11 mouse cellular contexts compared by ENCODE assay signal in genomic region chr12:109512151-109512907, GRCm38 (mm10). TPM values are rescaled to one million over a fixed set of nuclear protein-coding genes. Genes with fewer than 3 reads are reported as not detected.
DNase-seq lines count a peak whose midpoint lies in the region; ATAC-seq and TF ChIP-seq lines count a peak whose summit lies in the region.
"Had no signal": no experiment of that assay in that cellular context is flagged by ENCODE, and none has a peak within 500 bp of the region (broad histone marks: within the 10 kb centered on the region; RNA-seq: fewer than 3 reads in every experiment).

No protein-coding gene starts in this region.

- H3K4me3 ChIP-seq in hindbrain, embryonic 10.5 days = no peak overlapping the region
- no peak overlapping the region for H3K4me3 ChIP-seq in hindbrain, embryonic 14.5 days (replicated peaks; ENCODE audit: low read length)
- no peak overlapping the region for H3K4me3 ChIP-seq in liver, adult 2 months (ENCODE audit: insufficient read depth, low read depth, low read length)
- H3K4me3 ChIP-seq in hindbrain, embryonic 12.5 days = no peak overlapping the region

- peaks cover 78% of the 10 kb centered on the region for H3K4me1 ChIP-seq in hindbrain, embryonic 10.5 days (replicated peaks)
- peaks cover 21% of the 10 kb centered on the region for H3K4me1 ChIP-seq in hindbrain, embryonic 14.5 days (replicated peaks; ENCODE audit: control insufficient read depth, insufficient read depth, low read length)
- H3K4me1 ChIP-seq in liver, adult 2 months (ENCODE audit: control insufficient read depth, insufficient read depth, low read length) = peaks cover 5% of the 10 kb centered on the region
- peaks cover 28% of the 10 kb centered on the region for H3K4me1 ChIP-seq in hindbrain, embryonic 12.5 days

- no peak for TF ChIP-seq CTCF in brain, embryonic 14.5 days (IDR thresholded peaks at IDR 0.05; ENCODE audit: borderline replicate concordance, extremely low read depth, insufficient read depth, insufficient read length)
- no peak for TF ChIP-seq CTCF in liver, adult 2 months (IDR thresholded peaks at IDR 0.05; ENCODE audit: low read depth, low read length)

- no peak overlapping the region for H3K4me2 ChIP-seq in hindbrain, embryonic 14.5 days (replicated peaks)
- no peak overlapping the region for H3K4me2 ChIP-seq in hindbrain, embryonic 12.5 days (replicated peaks)

- peaks cover 54% of the 10 kb centered on the region for H3K27me3 ChIP-seq in hindbrain, embryonic 10.5 days (ENCODE audit: insufficient read depth, poor library complexity, severe bottlenecking)
- no peaks in the 10 kb centered on the region for H3K27me3 ChIP-seq in hindbrain, embryonic 14.5 days (ENCODE audit: control insufficient read depth, insufficient read depth, low read length)
- H3K27me3 ChIP-seq in liver, adult 2 months (ENCODE audit: control insufficient read depth, insufficient read depth, low read length) = no peaks in the 10 kb centered on the region
- H3K27me3 ChIP-seq in hindbrain, embryonic 12.5 days = peaks cover 4% of the 10 kb centered on the region; the same call in 1 of the 2 replicates

- WGBS in hindbrain, embryonic 10.5 days = 23% methylated on average over 13 of the region's 13 CpGs
- 30% methylated on average over 13 of the region's 13 CpGs for WGBS in hindbrain, embryonic 14.5 days
- 38% methylated on average over 13 of the region's 13 CpGs for WGBS in liver, adult 2 months
- WGBS in hindbrain, embryonic 12.5 days = 27% methylated on average over 13 of the region's 13 CpGs

- no peak overlapping the region for H3K9ac ChIP-seq in hindbrain, embryonic 14.5 days
- H3K9ac ChIP-seq in liver, adult 2 months (ENCODE audit: low read depth, low read length) = no peak overlapping the region
- H3K9ac ChIP-seq in hindbrain, embryonic 12.5 days = no peak overlapping the region

- no peaks in the 10 kb centered on the region for H3K9me3 ChIP-seq in hindbrain, embryonic 10.5 days
- H3K9me3 ChIP-seq in hindbrain, embryonic 14.5 days (ENCODE audit: control insufficient read depth, low read length) = no peaks in the 10 kb centered on the region
- no peaks in the 10 kb centered on the region for H3K9me3 ChIP-seq in hindbrain, embryonic 12.5 days (replicated peaks)

- DNase-seq in hindbrain, embryonic 10.5 days (ENCODE audit: low spot score) = peak; percentile 40
- no peak for DNase-seq in hindbrain, embryonic 14.5 days (ENCODE audit: low spot score)
- DNase-seq in brain, embryonic 14.5 days (ENCODE audit: low read depth) = peak; percentile 33
- DNase-seq in embryo, embryonic 9.5 days (ENCODE audit: extremely low spot score) = peak; percentile 83
- peak; percentile 79 for DNase-seq in liver, adult 2 months (ENCODE audit: extremely low read depth, low read depth, low spot score)
- DNase-seq in thymus, postnatal 14 days = no peak
- DNase-seq in cerebellum, adult 9-11 months = no peak
- DNase-seq: cerebellum, postnatal 10 days had no signal

- peak overlapping the region; percentile 60 for H3K27ac ChIP-seq in hindbrain, embryonic 10.5 days
- H3K27ac ChIP-seq in hindbrain, embryonic 14.5 days = no peak overlapping the region
- H3K27ac ChIP-seq in liver, adult 2 months (replicated peaks; ENCODE audit: insufficient read depth, low read depth, low read length) = no peak overlapping the region
- H3K27ac ChIP-seq in hindbrain, embryonic 12.5 days = no peak overlapping the region

- no peaks in the 10 kb centered on the region for H3K36me3 ChIP-seq in hindbrain, embryonic 10.5 days
- H3K36me3 ChIP-seq in hindbrain, embryonic 14.5 days (replicated peaks; ENCODE audit: control insufficient read depth, insufficient read depth) = no peaks in the 10 kb centered on the region
- H3K36me3 ChIP-seq in liver, adult 2 months (ENCODE audit: control insufficient read depth, insufficient read depth, low read length) = no peaks in the 10 kb centered on the region
- H3K36me3 ChIP-seq in hindbrain, embryonic 12.5 days = no peaks in the 10 kb centered on the region

- ATAC-seq in hindbrain, embryonic 14.5 days (ENCODE audit: low FRiP score) = no peak
- ATAC-seq in hindbrain, embryonic 12.5 days (ENCODE audit: low FRiP score) = no peak
- ATAC-seq: CD4-positive, CD25-positive, alpha-beta regulatory T cell, adult 4 months; Patski had no signal

- no peaks in the 10 kb centered on the region for H3K79me2 ChIP-seq in liver, adult 2 months (ENCODE audit: control insufficient read depth, insufficient read depth, low read length)

- TF ChIP-seq POLR2A in brain, embryonic 14.5 days (IDR thresholded peaks at IDR 0.05; ENCODE audit: borderline replicate concordance, extremely low read depth, insufficient read depth, insufficient read length, poor library complexity, severe bottlenecking) = no peak
- TF ChIP-seq POLR2A in liver, adult 2 months (IDR thresholded peaks at IDR 0.05; ENCODE audit: extremely low read depth, insufficient read depth, low read length) = no peak

RNA-seq across cellular contexts. Expression of gene Dlk1, which starts 59.7 kb away (rescaled TPM):
- polyA plus RNA-seq in hindbrain, embryonic 10.5 days (2016; fragmentation: Nextera tagmentation; extraction: Ambion mirVana) = 64.4 and 82.8 TPM in 2 replicates
- 62.6 and 73.4 TPM in 2 replicates for polyA plus RNA-seq in hindbrain, embryonic 14.5 days (2014; fragmentation: Nextera tagmentation; extraction: Ambion mirVana)
- polyA plus RNA-seq in brain, embryonic 14.5 days (2012; rRNA removed) = 303 and 331 TPM in 2 replicates
- not detected in 2 replicates for total RNA-seq in liver, adult 2 months (2014; rRNA removed)
- polyA plus RNA-seq in liver, adult 2 months (2012; rRNA removed) = 0.05 TPM in 1 of 2 replicates, not detected in the other
- 140 and 145 TPM in 2 replicates for polyA plus RNA-seq in hindbrain, embryonic 12.5 days (2016; fragmentation: Nextera tagmentation; extraction: Ambion mirVana)
- polyA plus RNA-seq: CD4-positive, CD25-positive, alpha-beta regulatory T cell, adult 4 months; Patski had no signal

Comparison
In these comparisons a context has a peak if more than half of its experiments do, and no peak if none do; other contexts are left out.
1. DNase-seq: peak in hindbrain, embryonic 10.5 days (single experiment), brain, embryonic 14.5 days (single experiment), embryo, embryonic 9.5 days (single experiment) and liver, adult 2 months (single experiment); none in hindbrain, embryonic 14.5 days (single experiment), thymus, postnatal 14 days (single experiment) and cerebellum, adult 9-11 months (single experiment).
2. RNA of gene Dlk1, which starts 59.7 kb away (polyA plus RNA-seq): 303 to 331 TPM in brain, embryonic 14.5 days, 140 to 145 TPM in hindbrain, embryonic 12.5 days, 64.4 to 82.8 TPM in hindbrain, embryonic 10.5 days and 62.6 to 73.4 TPM in hindbrain, embryonic 14.5 days; 0.05 TPM in liver, adult 2 months; every median in the first group is over 10 times any median in the second.